Mouse (Mus musculus) hindbrain, embryonic 15.5 days (tissue): Measurements from ENCODE around the gene Gsdme. TPM values are rescaled to one million over a fixed set of nuclear protein-coding genes. Genes with fewer than 3 reads are reported as not detected.

ENCODE experiments used
- ATAC-seq: fragments of 200-750 bp; cut with Nextera tagmentation; 2 replicates; pipeline ENCODE4 v1.8.0; 2017; ENCODE audit warnings: low read depth, moderate number of reproducible peaks, moderate TSS enrichment; ENCODE audit not compliant: low FRiP score
- H3K27ac ChIP-seq: fragments of 300-500 bp; sonication (generic); replicated peaks from 2 replicates; pipeline ENCODE4 v1.5.1; 2015; ENCODE audit warnings: mild to moderate bottlenecking, inconsistent platforms
- H3K27me3 ChIP-seq: fragments of 300-500 bp; sonication (generic); 2 replicates; pipeline ENCODE4 v1.6.1; 2015; ENCODE audit warnings: control low read depth, inconsistent platforms
- H3K36me3 ChIP-seq: fragments of 300-500 bp; sonication (generic); 2 replicates; pipeline ENCODE4 v1.6.1; 2015; ENCODE audit warnings: control low read depth, inconsistent platforms
- H3K4me1 ChIP-seq: fragments of 300-500 bp; sonication (generic); replicated peaks from 2 replicates; pipeline ENCODE4 v1.6.1; 2015; ENCODE audit warnings: control low read depth, inconsistent platforms
- H3K4me2 ChIP-seq: fragments of 300-500 bp; sonication (generic); 2 replicates; pipeline ENCODE4 v1.6.1; 2015; ENCODE audit warnings: moderate library complexity, mild to moderate bottlenecking, inconsistent platforms
- H3K4me3 ChIP-seq: fragments of 300-500 bp; sonication (generic); 2 replicates; pipeline ENCODE4 v1.5.1; 2015; ENCODE audit warnings: mild to moderate bottlenecking, inconsistent platforms
- H3K9ac ChIP-seq: fragments of 300-500 bp; sonication (generic); 2 replicates; pipeline ENCODE4 v1.6.1; 2015; ENCODE audit warnings: inconsistent platforms
- H3K9me3 ChIP-seq: fragments of 300-500 bp; sonication (generic); 2 replicates; pipeline ENCODE4 v1.6.1; 2016; ENCODE audit warnings: control low read depth, inconsistent platforms
- WGBS: fragments of 180-500 bp; shearing (Covaris S2); methylation state at CpG from one replicate; pipeline ENCODE4 v1.1.7; 2015; 5-methylcytosine and 5-hydroxymethylcytosine counted together
- polyA plus RNA-seq: library from polyadenylated mRNA; unstranded; fragments of >200 nt; fragmentation: Nextera tagmentation; extraction: Ambion mirVana; gene quantifications from 2 replicates; pipeline ENCODE4 v1.2.1, GENCODE M21; 2015

Gene Gsdme
- polyA plus RNA-seq, 1 experiment from 2014 or later = 73.9 TPM

DNA sequence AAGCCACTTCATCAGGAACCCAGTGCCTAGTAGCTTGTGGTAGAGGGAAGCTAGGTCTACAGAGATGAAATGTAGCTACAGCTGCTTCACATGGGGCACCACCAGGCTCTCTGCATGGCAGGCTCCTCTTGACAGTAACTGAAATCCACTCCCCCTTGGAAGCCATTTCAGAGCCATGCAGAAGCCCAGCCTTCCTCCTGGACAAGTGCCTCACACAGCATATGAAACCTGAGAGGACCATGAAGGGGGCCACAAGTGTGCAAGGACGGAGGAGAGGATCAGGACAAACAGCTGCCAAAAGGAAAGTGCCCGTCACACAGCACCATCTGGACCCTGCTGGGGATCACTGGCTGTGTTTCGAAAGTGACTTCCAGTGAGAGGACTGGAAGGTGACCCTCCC lies 45.0 kb downstream of the Gsdme start:
- Histone ChIP-seq H3K27me3 (no peaks in the 10 kb centered on the region), H3K36me3 (no peaks in the 10 kb centered on the region), H3K27ac (no peak overlapping the region), H3K4me1 (no peaks in the 10 kb centered on the region), H3K4me3 (no peak overlapping the region), H3K9me3 (no peaks in the 10 kb centered on the region), H3K4me2 (no peak overlapping the region), H3K9ac (no peak overlapping the region)
- no peak for ATAC-seq
- 71% methylated on average over 3 of the region's 3 CpGs for WGBS

DNA sequence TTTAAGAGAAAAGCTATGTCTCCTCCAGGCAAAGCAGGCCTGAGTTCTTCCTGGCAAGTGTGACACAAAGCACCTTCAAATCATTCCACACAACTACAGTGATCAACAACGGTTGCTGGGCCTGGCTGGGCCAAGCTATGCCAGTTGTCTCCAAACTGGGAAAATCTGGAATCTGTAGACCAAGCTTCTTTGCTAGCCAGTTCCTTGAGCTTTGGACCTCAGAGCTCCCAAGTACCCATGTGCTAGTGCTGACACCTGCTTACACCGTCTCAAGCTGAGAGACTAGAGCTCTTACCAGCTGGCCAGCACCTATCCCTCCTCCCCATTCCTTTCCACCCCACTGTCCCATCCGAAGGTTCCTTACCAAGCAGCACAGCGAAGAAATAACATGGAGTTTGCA lies 47.7 kb downstream of the Gsdme start:
- no peaks in the 10 kb centered on the region for H3K4me1 ChIP-seq
- ATAC-seq = no peak
- WGBS = 95% methylated on average over 4 of the region's 4 CpGs
- H3K4me2 ChIP-seq = no peak overlapping the region
- H3K9me3 ChIP-seq = no peaks in the 10 kb centered on the region
- H3K36me3 ChIP-seq = 0 out of 2 replicates have a peak, but pooled peaks cover 5% of the 10 kb centered on the region
- no peaks in the 10 kb centered on the region for H3K27me3 ChIP-seq
- H3K27ac ChIP-seq = no peak overlapping the region
- no peak overlapping the region for H3K4me3 ChIP-seq
- H3K9ac ChIP-seq = no peak overlapping the region

DNA sequence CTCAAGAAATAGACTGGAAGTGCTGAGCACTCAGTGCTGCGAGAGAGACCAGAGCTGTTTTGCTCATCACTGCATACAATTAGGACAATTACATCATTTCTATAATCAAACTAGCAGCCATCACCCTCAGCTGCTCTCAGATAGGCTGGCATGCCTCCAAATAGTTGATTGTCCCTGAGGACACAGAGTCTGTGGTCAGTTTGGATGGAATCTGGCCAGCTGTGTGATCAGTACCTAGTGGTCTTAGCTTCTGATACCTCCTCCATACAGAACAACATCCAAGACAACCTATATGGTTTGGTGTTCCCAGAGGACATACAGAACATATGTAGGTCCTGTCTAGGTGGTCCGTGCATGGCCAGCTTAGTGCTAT lies 48.3 kb downstream of the Gsdme start:
- H3K9me3 ChIP-seq = no peaks in the 10 kb centered on the region
- no peak overlapping the region for H3K4me2 ChIP-seq
- no peak overlapping the region for H3K4me3 ChIP-seq
- WGBS = 80% methylated on average over 2 of the region's 2 CpGs
- H3K36me3 ChIP-seq = 0 out of 2 replicates have a peak, but pooled peaks cover 5% of the 10 kb centered on the region
- H3K27me3 ChIP-seq = no peaks in the 10 kb centered on the region
- ATAC-seq = no peak
- no peak overlapping the region for H3K9ac ChIP-seq
- H3K27ac ChIP-seq = no peak overlapping the region
- no peaks in the 10 kb centered on the region for H3K4me1 ChIP-seq

DNA sequence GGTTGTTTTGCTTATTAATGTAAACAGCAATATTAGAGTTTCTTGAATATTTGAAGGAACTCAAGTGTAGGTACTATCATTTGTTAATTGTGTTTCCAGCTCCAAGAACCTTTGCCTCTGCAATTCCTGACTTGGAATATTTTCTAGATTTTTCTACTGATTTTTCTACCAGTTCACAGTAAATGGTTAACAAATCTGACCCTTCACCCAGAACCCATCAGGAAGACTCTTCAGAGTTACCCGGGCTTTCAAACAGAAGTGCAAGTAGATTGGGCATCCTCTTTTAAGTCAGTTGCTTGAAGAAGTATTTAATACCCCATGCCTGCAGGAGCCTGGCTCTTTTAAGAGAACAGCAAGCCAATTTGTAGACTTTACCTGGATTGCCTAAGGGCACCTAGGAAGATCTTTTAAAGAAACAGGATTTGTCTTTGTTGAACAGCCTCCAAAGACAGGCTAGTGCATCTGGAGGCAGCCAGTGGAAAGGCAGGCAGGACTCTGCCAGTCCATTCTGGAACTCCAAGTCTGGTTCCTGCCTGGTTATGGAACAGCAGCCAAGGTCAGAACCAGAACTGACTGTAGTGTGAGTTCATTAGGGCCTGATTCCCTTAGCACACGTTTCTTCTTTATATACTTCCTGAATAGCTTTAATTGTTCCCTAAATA lies 48.8 kb downstream of the Gsdme start:
- ATAC-seq = no peak
- Histone ChIP-seq H3K4me3 (no peak overlapping the region), H3K4me1 (no peaks in the 10 kb centered on the region), H3K36me3 (0 out of 2 replicates have a peak, but pooled peaks cover 5% of the 10 kb centered on the region), H3K9ac (no peak overlapping the region), H3K27ac (no peak overlapping the region), H3K27me3 (no peaks in the 10 kb centered on the region), H3K4me2 (no peak overlapping the region), H3K9me3 (no peaks in the 10 kb centered on the region)
- 72% methylated on average over 2 of the region's 2 CpGs for WGBS

DNA sequence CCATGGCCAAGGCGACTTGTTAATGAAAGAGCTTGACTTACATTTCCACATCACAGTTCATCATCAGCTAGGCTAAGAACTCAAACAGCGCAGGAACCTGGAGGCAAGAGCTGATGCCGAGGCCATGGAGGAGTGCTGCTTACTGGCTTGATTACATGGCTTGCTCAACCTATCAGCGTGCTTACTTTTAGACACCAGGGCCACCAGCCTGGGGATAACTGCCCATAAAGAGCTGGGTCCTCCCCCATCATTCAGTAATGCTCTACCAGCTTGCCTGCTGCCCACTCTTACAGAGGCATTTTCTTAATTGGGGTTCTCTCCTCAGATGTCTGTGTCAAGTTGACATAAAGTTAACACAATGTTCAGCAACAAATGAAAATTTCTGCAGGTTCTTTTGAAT lies 58.6 kb downstream of the Gsdme start:
- no peaks in the 10 kb centered on the region for H3K4me1 ChIP-seq
- H3K9ac ChIP-seq = no peak overlapping the region
- no peak for ATAC-seq
- whole genome bisulfite sequencing = 95% methylated on average over 4 of the region's 4 CpGs
- H3K4me2 ChIP-seq = no peak overlapping the region
- H3K27ac ChIP-seq = no peak overlapping the region
- H3K9me3 ChIP-seq = no peaks in the 10 kb centered on the region
- no peaks in the 10 kb centered on the region for H3K27me3 ChIP-seq
- no peak overlapping the region for H3K4me3 ChIP-seq
- 0 out of 2 replicates have a peak, but pooled peaks cover 4% of the 10 kb centered on the region for H3K36me3 ChIP-seq

DNA sequence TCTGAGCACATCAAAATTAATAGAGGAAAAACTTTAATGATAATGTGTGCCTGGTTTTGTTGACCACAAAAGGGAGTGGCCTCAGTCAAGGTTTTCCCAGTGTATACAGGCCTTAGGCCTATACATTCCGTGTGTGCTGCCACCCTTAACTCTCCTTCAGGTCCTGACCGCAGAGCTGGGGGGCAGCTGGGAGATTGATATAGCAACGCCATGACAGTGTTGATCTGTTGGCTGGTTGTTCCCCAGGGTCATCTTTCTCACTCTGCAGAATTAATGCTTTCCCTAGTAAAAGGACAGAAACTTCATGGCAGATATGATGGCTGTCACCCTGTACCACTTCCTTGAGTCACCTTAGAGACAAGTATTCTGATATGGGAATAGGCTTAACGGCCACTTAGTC lies 59.3 kb downstream of the Gsdme start:
- ATAC-seq = no peak
- no peaks in the 10 kb centered on the region for H3K27me3 ChIP-seq
- no peak overlapping the region for H3K9ac ChIP-seq
- no peak overlapping the region for H3K4me3 ChIP-seq
- H3K9me3 ChIP-seq = no peaks in the 10 kb centered on the region
- no peak overlapping the region for H3K4me2 ChIP-seq
- no peaks in the 10 kb centered on the region for H3K4me1 ChIP-seq
- 0 out of 2 replicates have a peak, but pooled peaks cover 4% of the 10 kb centered on the region for H3K36me3 ChIP-seq
- H3K27ac ChIP-seq = no peak overlapping the region
- WGBS = 91% methylated on average over 4 of the region's 4 CpGs

DNA sequence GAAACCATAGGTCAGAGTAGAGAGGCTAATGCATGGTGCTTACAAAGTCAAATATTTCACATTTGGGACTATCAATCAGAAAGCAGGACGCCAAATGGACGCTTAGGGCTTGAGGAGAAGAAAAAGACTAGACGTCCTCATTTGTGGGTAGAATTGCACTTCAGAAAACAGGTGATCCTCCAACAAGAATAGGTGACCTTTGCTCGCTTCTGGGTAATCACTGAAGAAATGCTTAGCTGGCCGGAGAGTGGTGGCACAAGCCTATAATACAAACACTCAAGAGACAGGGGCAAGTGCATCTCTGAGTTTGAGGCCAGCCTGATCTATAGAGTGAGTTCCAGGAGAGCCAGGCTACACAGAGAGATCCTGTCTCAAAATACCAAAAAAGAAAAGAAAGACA lies 69.8 kb downstream of the Gsdme start:
- no peaks in the 10 kb centered on the region for H3K27me3 ChIP-seq
- H3K4me3 ChIP-seq = no peak overlapping the region
- no peak overlapping the region for H3K4me2 ChIP-seq
- H3K27ac ChIP-seq = no peak overlapping the region
- H3K36me3 ChIP-seq = peaks cover 28% of the 10 kb centered on the region
- H3K9me3 ChIP-seq = no peaks in the 10 kb centered on the region
- no peak overlapping the region for H3K9ac ChIP-seq
- 93% methylated on average over 5 of the region's 5 CpGs for WGBS
- no peak for ATAC-seq
- H3K4me1 ChIP-seq = no peaks in the 10 kb centered on the region

DNA sequence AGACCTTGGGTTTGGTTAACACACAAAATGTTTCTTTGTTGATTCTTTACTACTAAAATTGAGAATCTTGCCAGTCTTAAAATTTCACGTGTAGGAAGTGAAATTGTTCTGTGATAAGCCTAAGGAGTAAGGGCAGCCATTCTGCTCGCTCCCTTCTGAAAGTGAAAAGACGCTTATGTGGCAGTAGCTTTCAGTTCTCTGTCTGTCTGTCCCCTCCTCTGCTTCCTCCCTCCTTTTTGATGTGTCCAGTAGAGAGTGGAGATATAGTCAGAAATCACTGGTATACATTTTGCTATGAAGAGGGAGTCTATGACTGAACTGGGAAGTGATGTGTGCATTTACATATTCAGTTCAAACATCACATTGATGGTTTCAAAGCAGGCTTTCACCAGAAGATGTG lies 70.8 kb downstream of the Gsdme start:
- Histone ChIP-seq H3K4me2 (no peak overlapping the region), H3K4me3 (no peak overlapping the region), H3K27me3 (no peaks in the 10 kb centered on the region), H3K9ac (no peak overlapping the region), H3K36me3 (peaks cover 23% of the 10 kb centered on the region), H3K9me3 (no peaks in the 10 kb centered on the region), H3K4me1 (no peaks in the 10 kb centered on the region), H3K27ac (no peak overlapping the region)
- WGBS = 93% methylated on average over 3 of the region's 3 CpGs
- ATAC-seq = no peak

DNA sequence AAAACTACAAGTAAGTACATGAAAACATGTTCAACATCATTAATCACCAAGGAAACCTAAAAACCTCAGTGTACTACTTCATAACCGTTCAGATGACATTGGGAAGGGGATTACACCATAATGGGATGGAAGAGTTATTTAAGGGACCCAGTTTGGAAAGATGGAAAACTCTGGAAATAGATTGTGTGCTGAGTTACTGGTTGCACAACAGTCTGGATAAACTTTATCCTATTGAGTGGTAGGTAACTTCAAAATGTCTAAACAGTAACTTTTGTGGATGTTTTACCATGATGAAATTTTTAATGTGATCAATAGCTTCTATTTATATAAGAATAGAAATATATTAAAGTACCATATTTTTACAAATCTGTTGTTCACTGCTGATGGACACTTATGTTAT lies 71.5 kb downstream of the Gsdme start:
- Histone ChIP-seq H3K9me3 (no peaks in the 10 kb centered on the region), H3K27ac (no peak overlapping the region), H3K4me1 (no peaks in the 10 kb centered on the region), H3K36me3 (peaks cover 17% of the 10 kb centered on the region; the same call in 1 of the 2 replicates), H3K9ac (no peak overlapping the region), H3K27me3 (no peaks in the 10 kb centered on the region), H3K4me3 (no peak overlapping the region), H3K4me2 (no peak overlapping the region)
- whole genome bisulfite sequencing = 89% methylated on average over 1 of the region's 1 CpGs
- ATAC-seq = no peak

DNA sequence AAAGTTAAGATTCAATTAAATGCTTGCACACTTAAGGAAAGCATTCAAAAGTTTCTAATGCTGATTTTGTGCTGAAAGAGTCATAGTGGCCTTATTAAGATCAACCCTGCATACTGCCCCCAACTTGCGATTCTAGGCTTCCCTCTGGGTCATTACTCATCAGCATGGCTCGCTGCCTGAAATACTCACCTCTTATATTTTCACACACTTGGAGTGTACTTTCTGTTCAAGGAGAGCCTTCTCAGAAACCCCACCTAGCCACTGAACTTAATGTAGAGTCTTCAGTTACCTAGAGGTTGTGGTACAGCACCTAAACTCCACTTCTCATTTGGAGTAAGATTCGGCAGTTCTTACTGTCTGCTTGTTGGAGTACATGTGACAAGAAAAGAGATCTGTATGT lies 72.1 kb downstream of the Gsdme start:
- ATAC-seq = no peak
- Histone ChIP-seq H3K36me3 (peaks cover 17% of the 10 kb centered on the region; the same call in 1 of the 2 replicates), H3K4me2 (no peak overlapping the region), H3K9ac (no peak overlapping the region), H3K27me3 (no peaks in the 10 kb centered on the region), H3K4me1 (no peaks in the 10 kb centered on the region), H3K27ac (no peak overlapping the region), H3K9me3 (no peaks in the 10 kb centered on the region), H3K4me3 (no peak overlapping the region)
- WGBS = 93% methylated on average over 3 of the region's 3 CpGs

DNA sequence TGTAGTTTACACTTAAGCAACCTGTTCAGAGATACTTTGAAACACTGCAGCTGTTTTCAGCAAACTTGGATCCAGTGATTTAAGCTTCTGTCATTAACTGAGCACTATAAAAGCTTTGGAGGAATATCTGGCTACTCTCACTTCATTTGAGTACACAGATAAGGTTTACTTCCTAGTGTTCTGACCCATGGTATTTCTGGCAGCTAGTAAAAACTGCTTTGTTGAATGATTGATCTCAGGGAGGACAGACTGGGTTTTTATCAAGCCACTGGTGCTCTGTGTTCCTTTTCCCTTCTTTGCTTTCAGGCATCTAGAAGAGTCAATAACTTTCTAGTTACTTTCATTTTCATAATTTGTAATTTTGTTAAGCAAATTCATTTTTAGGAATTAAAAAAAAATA lies 74.3 kb downstream of the Gsdme start:
- Histone ChIP-seq H3K4me3 (no peak overlapping the region), H3K27ac (no peak overlapping the region), H3K4me1 (no peaks in the 10 kb centered on the region), H3K9ac (no peak overlapping the region), H3K4me2 (no peak overlapping the region), H3K27me3 (no peaks in the 10 kb centered on the region), H3K9me3 (no peaks in the 10 kb centered on the region), H3K36me3 (peaks cover 10% of the 10 kb centered on the region; the same call in 1 of the 2 replicates)
- ATAC-seq = no peak

DNA sequence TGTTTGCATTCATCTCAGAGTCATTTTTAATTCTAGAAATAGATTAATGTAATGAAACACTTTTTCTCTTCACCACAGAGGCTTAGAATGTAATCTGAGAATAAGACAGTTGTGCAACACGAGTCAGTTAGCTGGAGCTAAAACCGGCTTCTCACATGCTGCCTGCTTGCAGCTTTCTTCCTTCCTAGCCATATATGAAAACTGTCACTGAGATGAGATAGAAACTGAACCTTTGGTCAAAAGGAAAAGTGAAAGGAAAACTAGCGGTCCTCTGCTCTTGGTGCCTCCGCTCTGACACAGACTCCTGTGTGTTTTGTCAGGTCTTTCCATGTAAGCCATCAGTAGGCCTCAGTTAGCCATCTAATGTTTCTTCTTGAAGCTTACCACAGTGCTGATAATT lies 75.7 kb downstream of the Gsdme start:
- Histone ChIP-seq H3K9me3 (no peaks in the 10 kb centered on the region), H3K36me3 (peaks cover 17% of the 10 kb centered on the region), H3K4me1 (no peaks in the 10 kb centered on the region), H3K27ac (no peak overlapping the region), H3K9ac (no peak overlapping the region), H3K27me3 (no peaks in the 10 kb centered on the region), H3K4me2 (no peak overlapping the region), H3K4me3 (no peak overlapping the region)
- WGBS = 90% methylated on average over 4 of the region's 4 CpGs
- ATAC-seq = no peak

DNA sequence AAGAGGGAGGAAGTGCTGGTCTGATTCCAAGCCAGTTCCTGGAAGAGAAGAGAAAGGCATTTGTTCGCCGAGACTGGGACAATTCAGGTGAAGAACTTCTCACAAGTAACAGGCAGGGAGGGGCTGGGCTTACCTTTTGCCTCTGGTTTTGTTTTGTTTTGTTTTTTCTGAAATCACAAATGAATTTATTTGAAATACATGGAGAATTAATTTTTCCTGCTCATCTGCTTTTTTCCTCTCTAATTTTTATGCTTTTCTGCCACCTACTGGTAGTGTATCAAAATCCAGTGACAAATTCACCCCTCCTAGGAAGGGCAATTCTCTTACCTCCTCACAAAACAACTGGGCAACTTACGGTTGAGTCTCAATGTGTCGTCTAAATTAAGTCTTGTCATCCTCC lies 83.5 kb downstream of the Gsdme start:
- no peak for ATAC-seq
- Histone ChIP-seq H3K27me3 (no peaks in the 10 kb centered on the region), H3K4me1 (no peaks in the 10 kb centered on the region), H3K9me3 (no peaks in the 10 kb centered on the region), H3K27ac (no peak overlapping the region), H3K4me3 (no peak overlapping the region), H3K36me3 (peaks cover 14% of the 10 kb centered on the region), H3K9ac (no peak overlapping the region), H3K4me2 (no peak overlapping the region)
- WGBS = 72% methylated on average over 4 of the region's 4 CpGs
